Mouse (Mus musculus): ENCODE measurements around the gene Atp13a4.

DNA sequence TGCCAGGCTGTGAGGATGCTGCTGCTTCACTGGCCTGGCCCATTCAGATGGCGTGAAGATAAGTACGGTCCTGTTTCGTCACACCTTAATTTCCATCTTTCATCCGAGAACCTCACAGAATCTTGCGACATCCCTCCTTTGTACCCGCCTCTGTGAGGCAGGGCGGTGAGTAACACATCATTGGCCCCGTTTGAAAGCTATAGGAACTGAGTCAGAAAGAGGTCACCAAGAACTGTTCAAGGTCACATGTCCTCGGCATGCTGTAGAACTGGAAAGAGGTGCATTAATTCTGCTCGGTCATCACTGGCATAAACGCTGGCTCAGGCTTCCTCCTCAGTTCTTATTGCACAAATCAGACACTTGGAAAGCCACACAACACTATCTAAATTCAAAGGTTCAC, at the start of gene Atp13a4:
- TF ChIP-seq CTCF (conservative IDR thresholded peaks at IDR 0.05; ENCODE audit: insufficient read depth, insufficient read length, low read depth, low read length) (no peak), POLR2A (IDR thresholded peaks at IDR 0.05; ENCODE audit: low read depth, low read length) (no peak)
